In genomic region chr6:121245127-121246036, GRCm38 (mm10) we compare ENCODE assay signal across 8 mouse cellular contexts. TPM values are rescaled to one million over a fixed set of nuclear protein-coding genes. Genes with fewer than 3 reads are reported as not detected.
DNase-seq lines count a peak whose midpoint lies in the region; ATAC-seq and TF ChIP-seq lines count a peak whose summit lies in the region.

TSS of gene Usp18 (plus strand) at chr6:121245906.

- peak within 1 kb of the TSS; percentile 47 for H3K4me2 ChIP-seq in hindbrain, embryonic 11.5 days (replicated peaks; ENCODE audit: low read depth, low read length)
- peak within 1 kb of the TSS; percentile 68 for H3K4me2 ChIP-seq in lung, postnatal 0 days (replicated peaks; ENCODE audit: low read depth, low read length)

- H3K4me1 ChIP-seq in hindbrain, embryonic 11.5 days (replicated peaks; ENCODE audit: control insufficient read depth, insufficient read depth, low read length), result no peaks in the 10 kb centered on the region
- peaks cover 10% of the 10 kb centered on the region; the same call in 1 of the 2 replicates for H3K4me1 ChIP-seq in lung, postnatal 0 days (ENCODE audit: insufficient read depth, low read depth, low read length)

- peak within 1 kb of the TSS; percentile 45 for H3K4me3 ChIP-seq in hindbrain, embryonic 11.5 days (ENCODE audit: low read depth, low read length)
- peak within 1 kb of the TSS; percentile 69 for H3K4me3 ChIP-seq in lung, postnatal 0 days (ENCODE audit: low read depth, low read length)

- no peak for TF ChIP-seq EP300 in lung, postnatal 0 days (IDR thresholded peaks at IDR 0.05)

- H3K27me3 ChIP-seq in hindbrain, embryonic 11.5 days (ENCODE audit: control insufficient read depth, insufficient read depth, low read length), result 0 out of 2 replicates have a peak, but pooled peaks cover 2% of the 10 kb centered on the region
- H3K27me3 ChIP-seq in lung, postnatal 0 days (replicated peaks; ENCODE audit: insufficient read depth, low read length), result no peaks in the 10 kb centered on the region

- peak within 1 kb of the TSS; percentile 40 for H3K9ac ChIP-seq in hindbrain, embryonic 11.5 days (ENCODE audit: low read depth, low read length)
- H3K9ac ChIP-seq in lung, postnatal 0 days (replicated peaks; ENCODE audit: low read depth), result peak within 1 kb of the TSS; percentile 64

- H3K27ac ChIP-seq in hindbrain, embryonic 11.5 days (ENCODE audit: low read depth, low read length), result no peak within 1 kb of the TSS
- peak within 1 kb of the TSS; percentile 85 for H3K27ac ChIP-seq in lung, postnatal 0 days (ENCODE audit: low read length)

- no peaks in the 10 kb centered on the region for H3K9me3 ChIP-seq in hindbrain, embryonic 11.5 days (ENCODE audit: control insufficient read depth, low read length)
- H3K9me3 ChIP-seq in lung, postnatal 0 days (ENCODE audit: low read length), result no peaks in the 10 kb centered on the region

- peak; percentile 20; the same call in 1 of the 2 replicates for TF ChIP-seq CTCF in lung, postnatal 0 days (IDR thresholded peaks at IDR 0.05)

- peak; percentile 92 for ATAC-seq in hindbrain, embryonic 11.5 days (ENCODE audit: low FRiP score)
- peak; percentile 97 for ATAC-seq in lung, postnatal 0 days

- DNase-seq in NIH3T3 (ENCODE audit: low read depth), result peak; percentile 91
- DNase-seq in cerebellum, adult 9-11 months, result peak; percentile 50
- DNase-seq in frontal cortex, adult 2 months (ENCODE audit: extremely low spot score in 1 of 2, low spot score in 1 of 2), result peak; percentile 39 to 67
- DNase-seq in hindbrain, embryonic 11.5 days (ENCODE audit: low spot score), result peak; percentile 85
- peak; percentile 69 to 79 for DNase-seq in layer of hippocampus, postnatal 10 days (ENCODE audit: low spot score in 2 of 2)
- DNase-seq in lung, postnatal 0 days (ENCODE audit: low spot score), result peak; percentile 97
- DNase-seq in ovary, postnatal 10 days (ENCODE audit: low spot score), result peak; percentile 79
- DNase-seq in thymus, postnatal 0 days (ENCODE audit: low spot score), result peak; percentile 83

- WGBS in hindbrain, embryonic 11.5 days, result 11% methylated on average over 35 of the region's 35 CpGs
- 5% methylated on average over 34 of the region's 35 CpGs for WGBS in lung, postnatal 0 days

- no peaks in the 10 kb centered on the region for H3K36me3 ChIP-seq in hindbrain, embryonic 11.5 days (ENCODE audit: control insufficient read depth, insufficient read depth, low read length)
- no peaks in the 10 kb centered on the region for H3K36me3 ChIP-seq in lung, postnatal 0 days (ENCODE audit: insufficient read depth, low read length)

RNA-seq across cellular contexts. Expression of gene Usp18, which starts in this region (rescaled TPM):
- polyA plus RNA-seq in frontal cortex, adult 2 months (2012; rRNA removed), result 2.7 and 3.4 TPM in 2 replicates
- 1.2 and 1.3 TPM in 2 replicates for polyA plus RNA-seq in hindbrain, embryonic 11.5 days (2014; fragmentation: Nextera tagmentation; extraction: Ambion mirVana)
- not detected for total RNA-seq in layer of hippocampus, postnatal 10 days (2021)
- polyA plus RNA-seq in lung, postnatal 0 days (2015; fragmentation: Nextera tagmentation; extraction: Ambion mirVana), result 27.0 and 30.4 TPM in 2 replicates
- 48.3 and 54.4 TPM in 2 replicates for polyA plus RNA-seq in thymus, postnatal 0 days (2015; fragmentation: Nextera tagmentation; extraction: Ambion mirVana)

Comparison
In these comparisons a context has a peak if more than half of its experiments do, and no peak if none do; other contexts are left out.
1. Peak in DNase-seq in layer of hippocampus, postnatal 10 days; RNA of the gene not detected or under 1 TPM.